Mouse (Mus musculus): ENCODE measurements around the gene Cd79a. TPM values are rescaled to one million over a fixed set of nuclear protein-coding genes. Genes with fewer than 3 reads are reported as not detected.
"Not testable (repeated sequence)": the region's sequence is repeated elsewhere in the genome, so short reads cannot be mapped to it uniquely, and the experiment has no call there.

The Cd79a gene
- total RNA-seq, 2 experiments from 2014 or later = 0.37 to 0.38 TPM

DNA sequence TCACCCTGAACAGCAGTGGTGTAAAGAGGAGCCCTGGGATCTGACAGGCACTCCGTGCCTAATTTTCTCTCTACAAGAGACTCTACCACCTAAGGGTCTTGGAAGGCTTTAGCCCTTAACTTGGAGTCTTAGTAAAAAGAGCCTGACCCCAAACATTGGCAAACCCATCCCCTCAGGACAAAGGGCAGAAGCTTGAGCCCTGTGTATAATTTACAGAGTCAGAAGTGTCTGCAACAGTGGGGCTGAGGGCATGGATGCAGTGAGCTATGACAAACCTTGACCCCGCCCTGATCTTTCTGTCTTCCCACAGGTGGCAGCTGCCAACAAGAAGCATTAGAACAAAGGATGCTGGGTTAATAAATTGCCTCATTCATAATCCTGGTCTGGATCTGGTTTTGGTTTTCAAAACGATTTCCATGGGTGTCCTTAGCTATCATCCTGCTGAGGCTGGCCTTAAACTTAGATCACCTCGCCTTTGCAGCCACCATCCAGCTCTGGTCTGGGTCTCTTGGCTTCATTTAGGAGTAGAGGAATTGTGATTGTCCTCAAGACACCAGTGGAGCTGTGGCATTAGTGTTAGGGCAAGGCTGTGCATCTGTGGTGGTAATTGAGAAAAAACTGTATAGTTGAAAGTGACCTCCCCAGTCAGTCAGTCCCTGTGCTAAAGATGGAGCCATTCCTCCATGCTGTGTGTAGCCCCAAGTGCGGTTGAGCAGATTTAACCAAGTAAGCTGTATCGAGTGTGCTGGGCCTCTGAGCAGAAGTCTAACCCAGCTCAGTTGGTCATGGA, 7.6 kb upstream of the Cd79a start:
- TF ChIP-seq CTCF (IDR thresholded peaks at IDR 0.05) = no peak
- intact Hi-C loops (cut with DNase I) = loop anchor here (1.0 to 10.0 kb wide), 4 partner anchors 15 to 203 kb away; partner anchors contain the start of genes Grik5 and Zfp574
- no peak overlapping the region for H3K27ac ChIP-seq
- no peak overlapping the region for H3K4me3 ChIP-seq
- DNase-seq (ENCODE audit: extremely low spot score in 1 of 2, low spot score in 2 of 2) = no peak

DNA sequence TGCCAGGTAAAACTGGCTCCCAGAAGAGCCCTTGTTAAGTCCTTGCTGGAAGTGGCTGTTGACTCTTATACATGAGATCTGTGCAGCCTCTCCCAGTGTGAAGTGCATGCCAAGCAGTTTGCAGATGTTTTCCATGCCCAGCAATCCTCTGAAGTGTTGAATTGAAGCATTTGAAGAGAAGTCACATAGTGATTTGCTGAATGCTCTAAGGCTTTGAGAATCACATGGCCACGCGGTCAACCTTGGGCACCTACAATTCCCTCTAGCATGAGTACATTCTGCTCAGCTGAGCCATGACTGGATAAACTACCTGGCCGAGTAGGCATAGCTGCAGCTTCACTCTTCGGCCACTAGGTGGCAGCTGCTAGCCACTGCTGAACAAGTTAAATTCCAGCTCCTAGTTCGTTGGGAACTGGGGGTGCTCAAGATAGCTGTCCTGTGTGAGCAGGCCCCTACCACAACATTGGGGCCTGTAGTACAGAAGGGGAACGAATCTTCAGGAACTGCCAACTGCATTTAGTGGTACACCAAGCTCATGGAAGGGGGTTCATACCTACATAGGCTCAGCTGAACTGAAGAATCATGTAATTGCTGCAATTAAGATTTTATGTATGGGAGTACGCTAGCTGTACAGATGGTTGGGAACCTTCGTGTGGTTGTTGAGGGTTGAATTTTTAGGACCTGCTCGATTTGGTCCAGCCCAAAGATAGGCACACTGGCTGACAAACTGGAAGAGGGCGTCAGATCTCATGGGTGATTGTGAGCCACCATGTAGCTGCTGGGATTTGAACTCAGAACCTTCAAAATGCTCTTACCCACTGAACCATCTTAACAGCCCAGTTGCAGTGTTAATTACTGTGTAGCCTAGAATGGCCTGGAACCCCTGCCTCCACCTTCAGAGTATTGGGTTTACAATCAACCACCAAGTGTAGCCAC, 6.6 kb upstream of the Cd79a start:
- H3K4me3 ChIP-seq = no peak overlapping the region
- H3K27ac ChIP-seq = no peak overlapping the region
- intact Hi-C loops (cut with DNase I) = loop anchor here (1.0 to 5.0 kb wide), 3 partner anchors 14 to 202 kb away; no protein-coding TSS in a partner anchor
- peak; percentile 100 for TF ChIP-seq CTCF (IDR thresholded peaks at IDR 0.05)
- peak; percentile 72 to 77 for DNase-seq (ENCODE audit: extremely low spot score in 1 of 2, low spot score in 2 of 2)

DNA sequence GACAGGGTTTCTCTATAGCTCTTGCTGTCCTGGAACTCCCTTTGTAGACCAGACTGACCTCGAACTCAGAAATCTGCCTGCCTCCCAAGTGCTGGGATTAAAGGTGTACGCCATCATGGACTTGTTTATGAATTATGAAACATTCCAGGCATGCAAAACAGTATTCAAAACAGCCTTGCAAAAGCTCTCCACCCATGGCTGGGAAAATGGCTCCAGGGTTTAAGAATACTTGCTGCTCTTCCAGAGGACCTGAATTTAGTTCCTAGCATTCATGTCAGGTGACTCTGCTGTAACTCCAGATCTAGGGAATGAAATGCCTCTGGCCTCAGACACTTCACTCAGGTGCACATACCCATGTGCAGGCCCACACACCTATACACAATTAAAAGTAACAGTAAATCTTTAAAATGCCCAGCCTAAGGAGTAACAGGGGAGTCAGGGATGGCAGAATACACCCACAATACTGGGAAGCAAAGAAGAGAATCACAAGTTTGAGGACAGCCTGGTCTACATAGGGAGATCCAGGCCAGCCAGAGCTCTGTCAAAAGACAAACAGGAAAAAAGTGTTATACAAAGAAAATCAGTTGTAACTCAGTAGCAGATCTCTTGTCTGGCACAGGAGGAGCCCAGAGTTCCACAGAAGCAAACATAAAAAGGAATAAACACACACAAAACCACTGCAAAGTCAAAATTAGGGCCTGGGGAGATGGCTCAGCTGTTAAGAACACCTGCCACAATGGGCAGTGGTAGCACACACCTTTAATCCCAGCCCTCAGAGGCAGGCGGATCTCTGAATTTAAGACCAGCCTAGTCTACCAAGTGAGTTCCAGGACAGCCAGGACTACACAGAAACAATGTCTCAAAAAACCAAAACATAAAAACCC, 5.7 kb upstream of the Cd79a start:
- no peak overlapping the region for H3K4me3 ChIP-seq
- H3K27ac ChIP-seq = no peak overlapping the region
- no peak for DNase-seq (ENCODE audit: extremely low spot score in 1 of 2, low spot score in 2 of 2)
- no peak for TF ChIP-seq CTCF (IDR thresholded peaks at IDR 0.05)
- intact Hi-C loops (cut with DNase I) = loop anchor here (2.0 to 5.0 kb wide), 2 partner anchors 13 to 201 kb away; no protein-coding TSS in a partner anchor

DNA sequence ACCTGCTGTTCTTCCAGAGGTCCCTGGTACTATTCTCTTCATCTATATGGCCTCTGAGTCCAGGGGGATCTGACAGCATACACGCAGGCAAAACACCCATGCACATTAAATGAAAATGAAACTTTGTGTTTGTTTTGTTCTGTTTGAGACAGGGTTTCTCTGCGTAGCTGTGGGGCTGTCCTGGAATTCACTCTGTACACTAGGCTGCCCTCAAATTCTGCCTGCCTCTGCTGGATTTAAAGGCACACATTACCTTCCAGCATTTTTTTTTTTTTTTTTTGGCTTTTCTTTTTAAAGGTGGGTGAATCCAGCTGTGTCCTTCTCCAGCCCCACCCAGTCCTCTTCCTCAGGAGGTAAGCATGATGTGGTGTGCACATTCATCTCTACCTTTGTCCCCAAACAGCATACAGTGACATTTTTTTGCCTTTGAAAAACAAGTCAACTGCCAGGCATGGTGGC, 5.0 kb upstream of the Cd79a start:
- H3K4me3 ChIP-seq = no peak overlapping the region
- intact Hi-C loops (cut with DNase I) = loop anchor here (5.0 kb wide), 1 partner anchor 200 kb away; no protein-coding TSS in a partner anchor
- H3K27ac ChIP-seq = no peak overlapping the region
- no peak for TF ChIP-seq CTCF (IDR thresholded peaks at IDR 0.05)
- no peak for DNase-seq (ENCODE audit: extremely low spot score in 1 of 2, low spot score in 2 of 2)

DNA sequence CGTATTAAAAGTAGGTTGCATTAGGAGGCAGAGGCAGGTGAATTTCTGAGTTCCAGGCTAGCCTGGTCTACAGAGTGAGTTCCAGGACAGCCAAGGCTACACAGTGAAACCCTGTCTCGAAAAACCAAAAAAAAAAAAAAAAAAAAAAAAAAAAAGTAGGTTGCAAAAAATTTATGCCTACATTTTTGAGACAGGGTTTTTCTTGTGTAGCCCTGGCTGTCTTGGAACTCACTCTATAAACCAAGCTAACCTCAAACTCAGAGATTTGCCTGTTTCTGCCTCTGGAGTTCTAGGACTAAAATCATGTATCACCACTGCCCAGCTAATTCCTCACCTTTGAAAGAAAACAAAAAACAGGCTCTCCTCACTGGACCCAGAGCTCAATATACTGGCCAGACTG, 1.4 kb upstream of the Cd79a start:
- H3K27ac ChIP-seq; intact Hi-C loops (cut with DNase I); DNase-seq (ENCODE audit: extremely low spot score in 1 of 2, low spot score in 2 of 2); H3K4me3 ChIP-seq: not testable (repeated sequence)

DNA sequence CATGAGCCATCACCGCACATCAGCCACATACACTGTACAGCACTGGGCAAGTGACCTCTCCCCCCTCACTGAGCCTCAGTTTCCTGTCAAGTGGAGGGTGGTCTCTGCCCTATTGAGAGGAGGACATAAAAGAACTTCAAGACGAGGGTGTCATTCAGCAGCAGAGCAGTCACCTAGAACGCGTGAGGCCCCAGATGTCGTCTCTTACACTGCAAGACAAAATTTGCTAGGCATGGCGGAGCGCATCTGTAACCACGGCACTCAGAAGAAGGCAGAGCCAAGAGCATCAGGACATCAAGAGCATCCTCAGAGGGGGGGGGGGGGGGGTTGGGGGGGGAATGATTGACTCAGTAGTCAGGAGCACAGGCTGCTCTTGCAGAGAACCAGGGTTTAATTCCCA, 912 bp upstream of the Cd79a start:
- no peak overlapping the region for H3K27ac ChIP-seq
- DNase-seq (ENCODE audit: extremely low spot score in 1 of 2, low spot score in 2 of 2) = no peak
- H3K4me3 ChIP-seq = no peak overlapping the region
- TF ChIP-seq CTCF (IDR thresholded peaks at IDR 0.05) = no peak
- intact Hi-C loops (cut with DNase I) = no loop called here

DNA sequence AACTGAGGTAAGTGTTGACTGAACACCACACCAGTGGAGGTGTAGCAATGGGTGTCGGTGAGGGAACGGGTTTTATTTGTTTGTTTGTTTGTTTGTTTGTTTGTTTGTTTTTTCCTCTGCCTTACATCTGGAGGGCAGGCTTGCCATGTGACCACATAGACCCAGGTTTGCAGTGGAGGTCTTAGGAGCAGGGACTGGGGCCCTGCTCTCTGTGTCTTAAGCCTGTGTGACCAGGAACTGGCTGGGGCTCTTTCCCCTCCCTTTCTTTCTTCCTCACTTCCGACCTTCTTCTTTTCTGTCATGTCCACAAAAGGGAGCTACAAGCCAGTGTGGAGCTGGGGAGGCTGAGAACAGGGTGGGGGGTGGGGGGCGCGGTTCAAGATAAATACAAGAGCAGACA, 778 bp downstream of the Cd79a start:
- intact Hi-C loops (cut with DNase I) = no loop called here
- TF ChIP-seq CTCF (IDR thresholded peaks at IDR 0.05) = no peak
- DNase-seq (ENCODE audit: extremely low spot score in 1 of 2, low spot score in 2 of 2) = no peak
- Histone ChIP-seq H3K4me3 (no peak overlapping the region), H3K27ac (no peak overlapping the region)

DNA sequence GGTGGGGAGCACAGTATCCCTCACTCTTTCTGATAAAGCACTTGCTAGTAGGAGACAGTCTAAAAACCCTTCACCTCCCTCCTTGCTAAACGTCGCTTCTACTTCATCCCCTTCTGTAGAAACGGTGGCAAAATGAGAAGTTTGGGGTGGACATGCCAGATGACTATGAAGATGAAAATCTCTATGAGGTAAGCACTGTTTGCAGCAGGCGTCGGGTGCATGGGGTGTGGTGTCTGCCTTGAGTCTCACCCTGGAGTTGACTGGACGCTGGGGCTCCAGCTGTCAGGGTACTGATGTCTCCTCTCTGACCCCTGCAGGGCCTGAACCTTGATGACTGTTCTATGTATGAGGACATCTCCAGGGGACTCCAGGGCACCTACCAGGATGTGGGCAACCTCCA, 3.9 kb downstream of the Cd79a start:
- Histone ChIP-seq H3K4me3 (no peak overlapping the region), H3K27ac (no peak overlapping the region)
- TF ChIP-seq CTCF (IDR thresholded peaks at IDR 0.05) = no peak
- no peak for DNase-seq (ENCODE audit: extremely low spot score in 1 of 2, low spot score in 2 of 2)
- intact Hi-C loops (cut with DNase I) = no loop called here

DNA sequence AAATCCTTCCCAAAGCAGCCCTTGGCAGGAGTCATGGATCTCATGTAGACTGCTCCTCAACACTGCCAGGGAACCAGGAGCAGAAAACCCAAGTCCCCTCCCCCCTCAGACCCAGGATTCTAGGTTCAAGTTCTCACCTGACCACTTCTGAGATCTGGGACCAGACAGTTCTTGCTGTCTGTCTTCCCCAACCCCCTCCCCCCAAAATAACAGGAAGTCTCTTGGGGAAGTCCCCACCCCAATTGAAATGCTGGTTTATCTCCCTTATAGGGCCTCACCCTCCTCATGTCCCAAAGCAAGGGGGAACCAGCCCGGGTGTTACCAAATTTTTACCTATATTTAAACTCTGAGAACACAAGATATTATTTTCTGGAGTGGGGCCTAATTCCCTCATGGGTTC, 4.7 kb downstream of the Cd79a start:
- DNase-seq (ENCODE audit: extremely low spot score in 1 of 2, low spot score in 2 of 2) = no peak
- intact Hi-C loops (cut with DNase I) = no loop called here
- Histone ChIP-seq H3K27ac (no peak overlapping the region), H3K4me3 (no peak overlapping the region)
- TF ChIP-seq CTCF (IDR thresholded peaks at IDR 0.05) = no peak

DNA sequence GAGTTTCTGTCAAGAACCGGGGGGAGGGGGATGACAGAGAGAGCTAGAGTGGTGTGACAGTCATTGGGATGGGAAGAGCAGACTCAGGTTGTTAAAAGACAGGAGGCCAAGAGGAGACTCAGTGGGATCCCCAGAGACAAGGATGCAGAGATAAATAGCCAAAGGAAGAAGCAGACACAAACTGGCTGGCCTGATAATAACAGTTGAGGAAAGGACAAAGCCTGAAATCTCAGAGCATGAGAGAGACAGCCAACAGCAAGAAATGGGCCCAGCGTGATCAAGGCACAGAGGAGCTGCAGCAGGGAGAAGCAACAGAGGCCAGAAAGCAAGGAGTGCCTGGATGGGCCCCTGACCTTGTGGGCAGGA, 5.1 kb downstream of the Cd79a start:
- intact Hi-C loops (cut with DNase I) = no loop called here
- Histone ChIP-seq H3K27ac (peak overlapping the region; percentile 86), H3K4me3 (peak overlapping the region; percentile 76; the same call in 1 of the 2 replicates)
- TF ChIP-seq CTCF (IDR thresholded peaks at IDR 0.05) = no peak
- no peak for DNase-seq (ENCODE audit: extremely low spot score in 1 of 2, low spot score in 2 of 2)
